Mouse (Mus musculus): ENCODE measurements at regions not wholly inside any gene's neighbourhood (a gene's known extent, or its start where the extent isn't known, plus 50 kb on each side); places are given as distances from the start of the nearest gene placed in this dataset.
A peak's percentile ranks its signal among the peaks of the same experiment; 100 is the strongest.

- no peak for DNase-seq (ENCODE audit: low spot score in 2 of 2)
Observed at GRCm38 (mm10) chr16:93387578-93388116, 216.2 kb downstream of the Setd4 start.

GRCm38 (mm10) chr16:93384039-93384537, 219.8 kb downstream of the Setd4 start:
- DNase-seq (ENCODE audit: low spot score in 2 of 2): peak in 1 of 2 experiments; percentile 34

GRCm38 (mm10) chr16:93382945-93383344, 220.9 kb downstream of the Setd4 start:
- DNase-seq (ENCODE audit: low spot score in 2 of 2): no peak

- DNase-seq (ENCODE audit: low spot score in 2 of 2): no peak
Observed at GRCm38 (mm10) chr16:93380717-93381671, 222.9 kb downstream of the Setd4 start.

GRCm38 (mm10) chr16:93380117-93380516, 223.7 kb downstream of the Setd4 start:
- no peak for DNase-seq (ENCODE audit: low spot score in 2 of 2)

GRCm38 (mm10) chr16:93379611-93380010, 224.3 kb downstream of the Setd4 start:
- no peak for DNase-seq (ENCODE audit: low spot score in 2 of 2)

GRCm38 (mm10) chr16:93374669-93375068, 229.2 kb downstream of the Setd4 start:
- no peak for DNase-seq (ENCODE audit: low spot score in 2 of 2)

- DNase-seq (ENCODE audit: low spot score in 2 of 2): no peak
Observed at GRCm38 (mm10) chr16:93369766-93370146, 234.1 kb downstream of the Setd4 start.

- DNase-seq (ENCODE audit: low spot score in 2 of 2): peak in 1 of 2 experiments; percentile 54
Observed at GRCm38 (mm10) chr16:93368824-93369765, 234.8 kb downstream of the Setd4 start.

- DNase-seq (ENCODE audit: low spot score in 2 of 2): no peak
Observed at GRCm38 (mm10) chr16:93367995-93368394, 235.9 kb downstream of the Setd4 start.

GRCm38 (mm10) chr16:93367246-93367805, 236.5 kb downstream of the Setd4 start:
- DNase-seq (ENCODE audit: low spot score in 2 of 2): no peak

- no peak for DNase-seq (ENCODE audit: low spot score in 2 of 2)
Observed at GRCm38 (mm10) chr16:93366383-93366941, 237.4 kb downstream of the Setd4 start.

GRCm38 (mm10) chr16:93365236-93365951, 238.5 kb downstream of the Setd4 start:
- no peak for DNase-seq (ENCODE audit: low spot score in 2 of 2)

GRCm38 (mm10) chr16:93359772-93360171, 244.1 kb downstream of the Setd4 start:
- no peak for DNase-seq (ENCODE audit: low spot score in 2 of 2)

GRCm38 (mm10) chr16:93358613-93359012, 245.2 kb downstream of the Setd4 start:
- no peak for DNase-seq (ENCODE audit: low spot score in 2 of 2)

- DNase-seq (ENCODE audit: low spot score in 2 of 2): no peak
Observed at GRCm38 (mm10) chr16:93358166-93358565, 245.7 kb downstream of the Setd4 start.

- no peak for DNase-seq (ENCODE audit: low spot score in 2 of 2)
Observed at GRCm38 (mm10) chr16:93355204-93355899, 248.5 kb downstream of the Setd4 start.

GRCm38 (mm10) chr16:93353971-93354370, 249.9 kb downstream of the Setd4 start:
- no peak for DNase-seq (ENCODE audit: low spot score in 2 of 2)

- no peak for DNase-seq (ENCODE audit: low spot score in 2 of 2)
Observed at GRCm38 (mm10) chr16:93344555-93344954, 259.3 kb downstream of the Setd4 start.

GRCm38 (mm10) chr16:93342701-93343100, 261.2 kb downstream of the Setd4 start:
- DNase-seq (ENCODE audit: low spot score in 2 of 2): no peak

Data from left cerebral cortex, adult 9 months (tissue).